Mouse (Mus musculus) myocyte (in vitro differentiated cells): Measurements from ENCODE around the gene Aqp12.

ENCODE experiments used
- CEBPB ChIP-seq: IDR thresholded peaks from 2 replicates; pipeline ENCODE4 v1.6.1; 2011; ENCODE audit warnings: mild to moderate bottlenecking, moderate library complexity; ENCODE audit not compliant: poor library complexity, insufficient read depth, severe bottlenecking
- POLR2AphosphoS2 ChIP-seq: IDR thresholded peaks from one replicate; pipeline ENCODE4 v1.6.1; 2011; ENCODE audit warnings: low read depth, control low read depth; ENCODE audit not compliant: insufficient read length
- TCF12 ChIP-seq: IDR thresholded peaks from one replicate; pipeline ENCODE4 v1.6.1; 2011; ENCODE audit warnings: mild to moderate bottlenecking, control low read depth; ENCODE audit not compliant: poor library complexity, insufficient read depth, severe bottlenecking
- USF1 ChIP-seq: IDR thresholded peaks from one replicate; pipeline ENCODE4 v1.6.1; 2011; ENCODE audit warnings: low read depth, mild to moderate bottlenecking, control low read depth, moderate library complexity

- TF ChIP-seq TCF12 = no peak
- TF ChIP-seq CEBPB = no peak
- no peak for TF ChIP-seq POLR2AphosphoS2
- no peak for TF ChIP-seq USF1
These were observed 14.5 kb downstream of the Aqp12 start for GRCm38 (mm10) chr1:93020602-93021001.
